Mouse (Mus musculus) olfactory bulb, adult 2 months (tissue): ENCODE results near the gene Tmem203.

Experiments
- CTCF ChIP-seq: fragments of 200-500 bp; IDR thresholded peaks from 2 replicates; pipeline ENCODE4 v1.5.1; 2012; ENCODE audit warnings: low read depth, mild to moderate bottlenecking, low read length, moderate library complexity; ENCODE audit not compliant: insufficient read depth
- POLR2A ChIP-seq: fragments of 200-500 bp; IDR thresholded peaks from 2 replicates; pipeline ENCODE4 v1.6.1; 2012; ENCODE audit warnings: mild to moderate bottlenecking, low read depth, low read length, moderate library complexity; ENCODE audit not compliant: insufficient read depth

DNA sequence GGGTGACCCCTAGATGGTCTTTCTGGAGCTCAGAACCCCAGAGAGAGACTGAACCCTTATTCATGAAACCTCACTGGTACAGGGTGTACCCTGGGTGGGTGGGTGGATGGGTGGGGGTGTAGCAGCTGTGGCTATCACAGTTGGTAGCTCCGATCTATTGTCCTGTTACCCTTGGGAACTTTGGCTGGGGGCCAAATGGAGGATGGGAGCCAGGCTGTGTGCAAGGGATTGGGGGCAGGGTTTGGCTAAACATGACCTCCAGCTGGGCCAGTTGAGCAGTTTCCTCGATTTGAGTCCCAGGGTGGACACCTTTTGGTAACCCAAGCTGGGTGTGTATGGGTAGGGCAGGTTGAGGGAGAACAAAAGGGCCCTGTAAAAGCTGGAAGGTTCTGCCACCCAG is 11.5 kb downstream of the Tmem203 start:
- TF ChIP-seq CTCF, result no peak
- no peak for TF ChIP-seq POLR2A
